16 mouse cellular contexts compared by ENCODE assay signal in genomic region chr19:37540201-37540600, GRCm38 (mm10). TPM values are rescaled to one million over a fixed set of nuclear protein-coding genes. Genes with fewer than 3 reads are reported as not detected.
DNase-seq lines count a peak whose midpoint lies in the region; ATAC-seq and TF ChIP-seq lines count a peak whose summit lies in the region.
"Had no signal": no experiment of that assay in that cellular context is flagged by ENCODE, and none has a peak within 500 bp of the region (broad histone marks: within the 10 kb centered on the region; RNA-seq: fewer than 3 reads in every experiment).

No protein-coding gene starts in this region.

- WGBS in liver, postnatal 0 days (ENCODE audit: insufficient replicate concordance) = 54% methylated on average over 7 of the region's 7 CpGs
- WGBS in heart, embryonic 15.5 days = 14% methylated on average over 7 of the region's 7 CpGs
- 41% methylated on average over 7 of the region's 7 CpGs for WGBS in liver, embryonic 16.5 days (ENCODE audit: insufficient replicate concordance)

- DNase-seq in liver = peak; percentile 41
- no peak for DNase-seq in liver, postnatal 0 days
- peak; percentile 62 to 81 for DNase-seq in heart, adult 9 months (ENCODE audit: low spot score in 2 of 2)
- no peak for DNase-seq in B cell, adult 2 months
- no peak for DNase-seq in frontal cortex, postnatal 14 days (ENCODE audit: low spot score in 2 of 2)
- DNase-seq in frontal cortex, postnatal 36 days (ENCODE audit: low spot score in 2 of 2) = no peak
- DNase-seq: adrenal gland, adult 2 months; cerebellum, postnatal 25 days; midbrain, embryonic 14.5 days; thymus, adult 18-20 months had no signal

- H3K36me3 ChIP-seq in liver, postnatal 0 days (replicated peaks; ENCODE audit: insufficient read depth, low read length) = no peaks in the 10 kb centered on the region
- no peaks in the 10 kb centered on the region for H3K36me3 ChIP-seq in heart, embryonic 15.5 days
- H3K36me3 ChIP-seq in liver, embryonic 16.5 days (ENCODE audit: control insufficient read depth, insufficient read depth) = no peaks in the 10 kb centered on the region
- H3K36me3 ChIP-seq: embryonic facial prominence, embryonic 13.5 days; lung, embryonic 15.5 days; neural tube, embryonic 12.5 days had no signal

- H3K27ac ChIP-seq in liver, postnatal 0 days (ENCODE audit: low read depth) = no peak overlapping the region
- H3K27ac ChIP-seq in heart, embryonic 15.5 days = peak overlapping the region; percentile 53
- H3K27ac ChIP-seq in liver, embryonic 16.5 days (ENCODE audit: low read length) = no peak overlapping the region
- H3K27ac ChIP-seq: embryonic facial prominence, embryonic 13.5 days; forebrain, embryonic 13.5 days; lung, embryonic 15.5 days; neural tube, embryonic 12.5 days had no signal

- ATAC-seq in liver, postnatal 0 days = no peak
- peak; percentile 70; the same call in 1 of the 2 replicates for ATAC-seq in heart, embryonic 15.5 days (replicated peaks; ENCODE audit: insufficient number of reproducible peaks, insufficient read depth, low FRiP score, low read depth)
- peak; percentile 55 for ATAC-seq in liver, embryonic 16.5 days (ENCODE audit: low read depth)
- ATAC-seq: forebrain, embryonic 13.5 days had no signal

- no peaks in the 10 kb centered on the region for H3K9me3 ChIP-seq in liver, postnatal 0 days (ENCODE audit: low read length)
- H3K9me3 ChIP-seq in heart, embryonic 15.5 days (replicated peaks) = no peaks in the 10 kb centered on the region
- no peaks in the 10 kb centered on the region for H3K9me3 ChIP-seq in liver, embryonic 16.5 days (replicated peaks; ENCODE audit: control insufficient read depth, low read length)
- H3K9me3 ChIP-seq: embryonic facial prominence, embryonic 13.5 days; forebrain, embryonic 13.5 days; lung, embryonic 15.5 days; neural tube, embryonic 12.5 days had no signal

- no peak for TF ChIP-seq CTCF in liver, postnatal 0 days (IDR thresholded peaks at IDR 0.05; ENCODE audit: low read depth)

- TF ChIP-seq EP300 in liver, postnatal 0 days (IDR thresholded peaks at IDR 0.05; ENCODE audit: low read depth) = no peak

- H3K9ac ChIP-seq in liver, postnatal 0 days (replicated peaks) = no peak overlapping the region; the same call in 1 of the 2 replicates
- H3K9ac ChIP-seq in heart, embryonic 15.5 days = no peak overlapping the region
- no peak overlapping the region for H3K9ac ChIP-seq in liver, embryonic 16.5 days (ENCODE audit: low read depth, low read length)
- H3K9ac ChIP-seq: embryonic facial prominence, embryonic 13.5 days; forebrain, embryonic 13.5 days; lung, embryonic 15.5 days; neural tube, embryonic 12.5 days had no signal

- H3K4me2 ChIP-seq in liver, postnatal 0 days (ENCODE audit: low read depth, low read length) = no peak overlapping the region
- H3K4me2 ChIP-seq in heart, embryonic 15.5 days = peak overlapping the region; percentile 44
- H3K4me2 ChIP-seq in liver, embryonic 16.5 days (ENCODE audit: low read depth, low read length) = no peak overlapping the region
- H3K4me2 ChIP-seq: embryonic facial prominence, embryonic 13.5 days; forebrain, embryonic 13.5 days; lung, embryonic 15.5 days; neural tube, embryonic 12.5 days had no signal

- H3K4me3 ChIP-seq in liver, postnatal 0 days (ENCODE audit: low read depth, low read length) = no peak overlapping the region
- no peak overlapping the region for H3K4me3 ChIP-seq in heart, embryonic 15.5 days
- H3K4me3 ChIP-seq in liver, embryonic 16.5 days (ENCODE audit: low read depth, low read length) = no peak overlapping the region
- H3K4me3 ChIP-seq: embryonic facial prominence, embryonic 13.5 days; forebrain, embryonic 13.5 days; lung, embryonic 15.5 days; neural tube, embryonic 12.5 days had no signal

- no peaks in the 10 kb centered on the region for H3K27me3 ChIP-seq in liver, postnatal 0 days (ENCODE audit: insufficient read depth, low read length)
- H3K27me3 ChIP-seq in heart, embryonic 15.5 days = no peaks in the 10 kb centered on the region
- H3K27me3 ChIP-seq in liver, embryonic 16.5 days (ENCODE audit: control insufficient read depth, insufficient read depth, low read depth, low read length) = no peaks in the 10 kb centered on the region
- H3K27me3 ChIP-seq: embryonic facial prominence, embryonic 13.5 days; forebrain, embryonic 13.5 days; neural tube, embryonic 12.5 days had no signal

- H3K4me1 ChIP-seq in liver, postnatal 0 days (ENCODE audit: insufficient read depth) = peaks cover 13% of the 10 kb centered on the region
- H3K4me1 ChIP-seq in heart, embryonic 15.5 days (replicated peaks) = peaks cover 26% of the 10 kb centered on the region
- H3K4me1 ChIP-seq in liver, embryonic 16.5 days (ENCODE audit: control insufficient read depth, low read depth, low read length) = peaks cover 17% of the 10 kb centered on the region
- H3K4me1 ChIP-seq: embryonic facial prominence, embryonic 13.5 days; forebrain, embryonic 13.5 days; neural tube, embryonic 12.5 days had no signal

RNA-seq across cellular contexts. Expression of gene Exoc6, which starts 10.0 kb away (rescaled TPM):
- 15.2 and 18.9 TPM in 2 replicates for polyA plus RNA-seq in liver, postnatal 0 days (2015; fragmentation: Nextera tagmentation; extraction: Ambion mirVana)
- 16.6 and 18.8 TPM in 2 replicates for polyA plus RNA-seq in heart, embryonic 15.5 days (2015; fragmentation: Nextera tagmentation; extraction: Ambion mirVana)
- 25.7 and 28.0 TPM in 2 replicates for polyA plus RNA-seq in liver, embryonic 16.5 days (2015; fragmentation: Nextera tagmentation; extraction: Ambion mirVana)

Comparison
In these comparisons a context has a peak if more than half of its experiments do, and no peak if none do; other contexts are left out.
1. DNase-seq: peak in liver (single experiment) and heart, adult 9 months (2 of 2); none in liver, postnatal 0 days (single experiment), B cell, adult 2 months (0 of 2), frontal cortex, postnatal 14 days (0 of 2) and frontal cortex, postnatal 36 days (0 of 2).